Mouse (Mus musculus): ENCODE measurements at regions not wholly inside any gene's neighbourhood (a gene's known extent, or its start where the extent isn't known, plus 50 kb on each side); places are given as distances from the start of the nearest gene placed in this dataset.

GRCm38 (mm10) chr6:20290496-20290895, 924.8 kb upstream of the Kcnd2 start:
- peak; percentile 84 for DNase-seq (ENCODE audit: inconsistent ontology term)

Data from Muller cell, postnatal 12 days (primary cell).